Comparison of ENCODE assay signal across 9 mouse cellular contexts in the genomic region with DNA sequence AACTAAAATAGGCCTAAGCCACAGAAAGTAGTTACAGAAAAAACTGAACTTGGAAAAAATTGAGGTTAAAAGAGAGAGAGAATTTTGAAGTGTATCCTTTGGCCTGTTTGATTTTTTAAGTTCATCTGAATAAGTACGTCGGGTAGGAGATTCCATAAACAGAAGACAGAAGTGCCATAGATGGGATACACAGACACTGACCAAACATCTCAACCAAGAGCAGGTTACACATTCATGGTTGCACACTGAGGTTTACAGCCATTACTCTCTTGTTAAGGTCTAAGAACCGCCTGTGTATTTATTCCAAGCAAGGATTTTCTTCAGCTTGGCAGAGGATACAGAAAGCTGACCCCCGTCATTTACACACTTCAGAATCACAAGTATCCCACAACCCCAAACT. TPM values are rescaled to one million over a fixed set of nuclear protein-coding genes. Genes with fewer than 3 reads are reported as not detected.
DNase-seq lines count a peak whose midpoint lies in the region; ATAC-seq lines count a peak whose summit lies in the region.
"Had no signal": no experiment of that assay in that cellular context is flagged by ENCODE, and none has a peak within 500 bp of the region (broad histone marks: within the 10 kb centered on the region; RNA-seq: fewer than 3 reads in every experiment).

A gene (plus strand): TSS at position 301 of the 400 bp plus-strand sequence.

- H3K27ac ChIP-seq in heart, embryonic 14.5 days (replicated peaks in 1 of 2; ENCODE audit: control insufficient read depth in 1 of 2, insufficient read depth in 1 of 2, low read depth in 2 of 2, low read length in 2 of 2), result no peak within 1 kb of the TSS
- peak within 1 kb of the TSS; percentile 87 for H3K27ac ChIP-seq in hindbrain, embryonic 15.5 days (replicated peaks)
- H3K27ac ChIP-seq in midbrain, embryonic 10.5 days (replicated peaks), result peak within 1 kb of the TSS; percentile 81

- H3K4me3 ChIP-seq in heart, embryonic 14.5 days (ENCODE audit: control insufficient read depth in 1 of 2, insufficient read depth in 1 of 2, low read depth in 1 of 2, low read length in 2 of 2), result peak within 1 kb of the TSS; percentile 26 to 42
- H3K4me3 ChIP-seq in hindbrain, embryonic 15.5 days, result peak within 1 kb of the TSS; percentile 45
- H3K4me3 ChIP-seq in midbrain, embryonic 10.5 days, result peak within 1 kb of the TSS; percentile 64

- H3K9me3 ChIP-seq in heart, embryonic 14.5 days (ENCODE audit: control insufficient read depth, low read length), result no peaks in the 10 kb centered on the region
- H3K9me3 ChIP-seq in hindbrain, embryonic 15.5 days, result no peaks in the 10 kb centered on the region
- H3K9me3 ChIP-seq in midbrain, embryonic 10.5 days (replicated peaks), result no peaks in the 10 kb centered on the region

- 11% methylated on average over 4 of the region's 4 CpGs for WGBS in heart, embryonic 14.5 days
- 8% methylated on average over 4 of the region's 4 CpGs for WGBS in hindbrain, embryonic 15.5 days
- 15% methylated on average over 4 of the region's 4 CpGs for WGBS in midbrain, embryonic 10.5 days

- H3K4me2 ChIP-seq in heart, embryonic 14.5 days (ENCODE audit: low read length), result peak within 1 kb of the TSS; percentile 79
- peak within 1 kb of the TSS; percentile 60 for H3K4me2 ChIP-seq in hindbrain, embryonic 15.5 days

- DNase-seq in heart, postnatal 4 days, result no peak
- DNase-seq in adrenal gland, adult 2 months, result no peak
- DNase-seq in midbrain, embryonic 10.5 days (ENCODE audit: low spot score), result no peak
- DNase-seq in cerebellum, postnatal 36 days, result no peak
- no peak for DNase-seq in right cerebral cortex, adult 18-20 months
- DNase-seq in cerebellum, postnatal 25 days, result no peak

- no peaks in the 10 kb centered on the region for H3K36me3 ChIP-seq in heart, embryonic 14.5 days (ENCODE audit: control insufficient read depth, insufficient read depth, low read length)
- no peaks in the 10 kb centered on the region for H3K36me3 ChIP-seq in hindbrain, embryonic 15.5 days
- H3K36me3 ChIP-seq in midbrain, embryonic 10.5 days, result no peaks in the 10 kb centered on the region

- no peak within 1 kb of the TSS for H3K9ac ChIP-seq in heart, embryonic 14.5 days (ENCODE audit: low read length)
- H3K9ac ChIP-seq in hindbrain, embryonic 15.5 days, result peak within 1 kb of the TSS; percentile 60

- H3K27me3 ChIP-seq in heart, embryonic 14.5 days (ENCODE audit: control insufficient read depth, insufficient read depth, low read length), result peaks cover 19% of the 10 kb centered on the region
- H3K27me3 ChIP-seq in hindbrain, embryonic 15.5 days, result no peaks in the 10 kb centered on the region
- H3K27me3 ChIP-seq in midbrain, embryonic 10.5 days (ENCODE audit: low read depth, poor library complexity, severe bottlenecking), result no peaks in the 10 kb centered on the region

- no peak for ATAC-seq in heart, embryonic 14.5 days (ENCODE audit: insufficient number of reproducible peaks, insufficient read depth, low FRiP score, low read depth)
- no peak for ATAC-seq in hindbrain, embryonic 15.5 days (ENCODE audit: low FRiP score, low read depth)

- H3K4me1 ChIP-seq in heart, embryonic 14.5 days (ENCODE audit: control insufficient read depth in 2 of 2, insufficient read depth in 2 of 2, low read length in 2 of 2), result peaks cover 0 to 4% of the 10 kb centered on the region in 2 experiments; a peak in 2 of 4 replicates
- peaks cover 16% of the 10 kb centered on the region; the same call in 1 of the 2 replicates for H3K4me1 ChIP-seq in hindbrain, embryonic 15.5 days (replicated peaks)
- peaks cover 23% of the 10 kb centered on the region for H3K4me1 ChIP-seq in midbrain, embryonic 10.5 days

RNA-seq across cellular contexts. Expression of the gene that starts here (rescaled TPM):
- polyA plus RNA-seq in heart, embryonic 14.5 days (2014; fragmentation: Nextera tagmentation; extraction: Ambion mirVana), result 0.09 and 0.30 TPM in 2 replicates
- under 1 TPM; 0.29 to 0.33 TPM for total RNA-seq in heart, postnatal 4 days (2021)
- 1,000 to 10,000 TPM; 1,607 to 2,510 TPM for total RNA-seq in adrenal gland, adult 2 months (2021)
- polyA plus RNA-seq in adrenal gland, adult 2 months (2012; rRNA removed), result 148 and 289 TPM in 2 replicates
- 103 and 107 TPM in 2 replicates for polyA plus RNA-seq in hindbrain, embryonic 15.5 days (2015; fragmentation: Nextera tagmentation; extraction: Ambion mirVana)
- 6.2 and 17.8 TPM in 2 replicates for polyA plus RNA-seq in midbrain, embryonic 10.5 days (2016; fragmentation: Nextera tagmentation; extraction: Ambion mirVana)
- polyA plus RNA-seq: gonadal fat pad, adult 2 months had no signal

Comparison
In these comparisons a context has a peak if more than half of its experiments do, and no peak if none do; other contexts are left out.
1. RNA of the gene that starts here (total RNA-seq): 1,607 to 2,510 TPM in adrenal gland, adult 2 months; 0.29 to 0.33 TPM in heart, postnatal 4 days; every median in the first group is over 1,000 times any median in the second.
2. H3K27ac ChIP-seq: peak in hindbrain, embryonic 15.5 days (single experiment) and midbrain, embryonic 10.5 days (single experiment); none in heart, embryonic 14.5 days (0 of 2).
3. Peak in every context shown above with its lines, with median percentiles within 50 percentile points of each other: H3K4me3 ChIP-seq.